Mouse (Mus musculus) heart, postnatal 10 days (tissue): ENCODE data around the gene Usp54. TPM values are rescaled to one million over a fixed set of nuclear protein-coding genes. Genes with fewer than 3 reads are reported as not detected.

Source experiments
- DNase-seq, 2 experiments: peaks; one replicate each; pipeline ENCODE4 v3.0.0; 2021
- intact Hi-C: fragments of 180-260 bp; cut with DNase I; formaldehyde crosslinking; loops from one replicate; pipeline ENCODE4 v1.15.1; 2025
- microRNA-seq, 2 experiments: library from miRNA; unstranded; fragments of <30 nt; microRNA quantifications; one replicate each; pipeline ENCODE4 v1.2.0; 2022
- total RNA-seq, 2 experiments: library from RNA; stranded (reverse); gene quantifications; 2 replicates each; pipeline ENCODE4 v1.2.3; 2021

Usp54 gene
- total RNA-seq, 2 experiments from 2014 or later, result 12.9 to 14.0 TPM

DNA sequence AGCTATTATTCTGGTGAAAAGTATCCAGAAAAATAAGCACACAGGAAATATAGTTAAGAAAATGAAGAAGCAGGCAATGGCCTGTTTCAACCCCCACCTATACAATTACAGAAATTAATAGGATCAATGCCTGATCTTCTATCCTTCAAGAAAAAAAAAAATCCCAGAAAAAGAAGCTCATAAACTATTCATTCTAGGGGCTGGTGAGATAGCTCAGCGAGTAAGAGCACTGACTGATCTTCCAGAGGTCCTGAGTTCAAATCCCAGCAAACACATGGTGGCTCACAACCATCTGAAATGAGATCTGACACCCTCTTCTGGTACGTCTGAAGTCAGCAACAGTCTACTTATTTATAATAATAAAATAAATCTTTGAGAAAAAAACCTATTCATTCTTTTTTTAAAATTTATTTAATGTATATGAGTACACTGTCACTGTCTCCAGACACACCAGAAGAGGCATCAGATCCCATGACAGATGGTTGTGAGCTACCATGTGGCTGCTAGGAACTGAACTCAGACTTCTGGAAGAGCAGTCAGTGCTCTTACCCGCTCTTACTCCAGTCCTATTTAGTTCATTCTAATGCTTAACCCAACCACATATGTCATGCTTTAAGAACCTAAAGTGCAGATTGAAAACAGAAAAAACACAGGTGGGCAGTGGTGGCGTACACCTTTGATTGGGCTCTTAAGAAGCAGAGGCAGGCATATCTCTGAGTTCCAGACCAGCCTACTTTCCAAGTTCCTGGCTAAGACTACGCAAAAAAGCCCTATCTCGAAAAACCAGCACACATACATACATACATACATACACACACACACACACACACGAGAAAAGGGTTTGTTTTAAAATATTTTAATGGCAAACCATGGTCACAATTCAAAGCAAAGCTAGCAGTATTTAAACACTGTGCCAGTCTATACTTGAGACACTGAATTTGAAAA is 96.1 kb downstream of the Usp54 start:
- intact Hi-C loops, result no loop called here
- DNase-seq, result no peak

DNA sequence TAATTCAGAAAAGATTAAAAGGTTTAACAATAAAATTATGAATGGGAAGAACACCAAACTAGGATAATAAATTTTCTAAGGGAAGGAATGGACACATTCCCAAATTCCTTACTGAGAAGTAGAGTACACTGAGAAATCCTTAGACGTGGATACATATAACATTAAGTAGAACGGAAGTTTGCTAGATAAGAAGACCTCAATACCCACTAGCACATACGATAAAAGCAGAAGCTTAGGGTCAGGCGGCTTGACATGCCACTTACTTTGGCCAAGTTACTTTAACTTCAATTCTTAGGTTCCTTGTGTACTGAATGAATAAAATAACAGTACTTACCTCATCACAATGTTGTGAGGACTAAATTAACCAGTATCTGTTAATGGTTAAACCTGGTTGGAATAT is 111.2 kb downstream of the Usp54 start:
- intact Hi-C loops, result no loop called here
- DNase-seq, result no peak

DNA sequence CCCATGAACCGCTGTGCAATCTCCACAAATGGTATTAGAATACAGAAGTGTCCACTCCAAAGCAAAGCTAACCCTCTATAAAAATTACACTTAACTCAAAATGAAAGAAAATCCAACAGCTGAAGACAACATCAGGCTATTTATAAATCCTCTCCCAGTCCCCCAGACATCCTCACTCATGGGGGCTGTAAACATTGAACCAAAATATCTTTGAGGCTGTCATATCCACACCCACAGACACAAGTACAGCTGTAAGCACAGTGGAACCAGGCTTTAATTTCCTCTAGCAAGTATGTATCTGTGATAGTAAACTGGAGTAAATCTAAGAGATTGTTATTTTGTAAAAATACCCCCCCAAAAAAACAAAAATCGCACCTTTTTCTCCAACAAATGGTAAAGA is 120.7 kb downstream of the Usp54 start:
- intact Hi-C loops, result no loop called here
- DNase-seq, result no peak

DNA sequence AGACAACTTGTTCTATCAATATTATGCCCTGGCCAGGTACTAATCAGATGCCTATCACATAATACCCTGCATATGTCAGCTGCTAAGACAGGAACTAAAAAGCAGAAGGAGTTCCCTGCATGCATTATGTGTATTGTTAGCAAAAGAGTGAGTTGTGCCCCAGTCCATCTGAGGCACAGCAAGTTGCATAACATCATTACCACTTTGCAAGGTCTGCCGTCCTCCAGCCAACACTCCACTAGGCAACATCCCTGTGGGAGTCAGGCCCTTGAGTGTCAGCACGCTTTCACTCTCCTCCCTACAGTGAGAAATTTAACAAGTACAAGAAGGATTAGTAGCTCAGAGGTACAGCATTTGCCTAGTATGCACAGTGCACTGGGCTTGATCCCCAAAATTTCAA is 132.4 kb downstream of the Usp54 start:
- no peak for DNase-seq
- intact Hi-C loops, result no loop called here

DNA sequence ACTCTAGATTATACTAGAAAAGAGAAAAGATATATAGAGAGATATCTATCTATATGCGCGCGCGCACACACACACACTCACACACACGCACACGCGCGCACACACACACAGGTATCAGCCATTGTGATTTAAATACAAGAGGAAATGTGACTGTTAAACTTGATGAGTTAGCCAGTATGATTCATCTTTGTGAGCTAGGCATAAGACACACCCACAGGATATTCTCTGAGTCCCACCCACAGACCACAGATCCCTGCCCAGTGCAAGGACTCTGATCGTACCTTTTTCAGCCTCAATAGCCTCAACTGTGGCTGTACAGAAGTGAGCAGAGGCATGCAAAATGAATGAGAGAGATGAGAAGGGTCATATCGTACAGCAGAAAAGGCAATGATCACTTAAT is 137.9 kb downstream of the Usp54 start:
- DNase-seq, result no peak
- intact Hi-C loops, result no loop called here

DNA sequence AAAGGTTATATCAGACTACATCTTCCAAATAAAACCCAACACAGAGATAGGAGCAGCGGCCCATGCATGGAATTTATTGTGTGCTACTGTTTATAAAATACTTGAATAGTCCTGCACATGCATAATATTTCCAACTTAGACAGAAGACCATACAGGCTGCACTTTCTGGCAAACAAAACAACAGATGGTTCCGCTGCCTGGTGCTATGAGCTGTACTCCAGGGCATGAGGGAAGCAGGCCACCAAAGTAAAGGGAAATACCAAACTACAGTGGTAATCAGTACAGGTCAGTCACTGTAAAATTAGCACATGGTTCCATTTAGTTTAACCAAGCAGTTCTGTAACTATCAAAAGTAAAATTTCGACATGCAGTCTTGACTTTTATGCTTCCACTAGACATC is 140.9 kb downstream of the Usp54 start:
- intact Hi-C loops, result no loop called here
- DNase-seq, result no peak

Small RNA genes within 50 kb of the gene (microRNA-seq; reads per million reads assigned to microRNA genes)
- gene Mir6946, result 0.35 to 0.71 reads per million in 2 experiments

Other genes starting within 250 kb of the Usp54 start
- 10 to 100 TPM; 71.5 to 72.4 TPM for gene Mrps16, start 247.4 kb downstream of the Usp54 start, total RNA-seq
- gene Cfap70, start 188.8 kb downstream of the Usp54 start, total RNA-seq, result under 1 TPM in 1 of 2 experiments, not detected in 1; 0.77 TPM
- gene Anxa7, start 160.9 kb downstream of the Usp54 start, total RNA-seq, result 10 to 100 TPM; 61.5 to 66.1 TPM
- gene Mss51, start 144.2 kb downstream of the Usp54 start, total RNA-seq, result under 1 TPM; 0.60 to 0.69 TPM
- 10 to 100 TPM; 67.4 to 70.1 TPM for gene Ppp3cb, start 94.5 kb downstream of the Usp54 start, total RNA-seq
- gene Myoz1, start 15.5 kb upstream of the Usp54 start, total RNA-seq, result 1 to 10 TPM; 1.1 to 2.1 TPM
- gene Synpo2l, start 27.3 kb upstream of the Usp54 start, total RNA-seq, result 100 to 1,000 TPM; 164 to 213 TPM
- 100 to 1,000 TPM; 103 to 105 TPM for gene Sec24c, start 33.2 kb upstream of the Usp54 start, total RNA-seq
- 10 to 100 TPM; 11.1 to 11.6 TPM for gene Fut11, start 53.9 kb upstream of the Usp54 start, total RNA-seq
- 10 to 100 TPM; 83.7 to 91.9 TPM for gene Chchd1, start 61.9 kb upstream of the Usp54 start, total RNA-seq
- gene Zswim8, start 66.5 kb upstream of the Usp54 start, total RNA-seq, result 10 to 100 TPM; 68.7 to 71.7 TPM
- 10 to 100 TPM; 15.5 to 18.3 TPM for gene Ndst2, start 93.5 kb upstream of the Usp54 start, total RNA-seq
- gene Camk2g, start 153.0 kb upstream of the Usp54 start, total RNA-seq, result 10 to 100 TPM; 48.5 to 59.8 TPM
- gene Plau, start 195.6 kb upstream of the Usp54 start, total RNA-seq, result 1 to 10 TPM; 8.0 to 8.7 TPM